Mouse (Mus musculus) small intestine, adult 2 months (tissue): ENCODE data around the gene Pias1.

Experiments used
- CTCF ChIP-seq: fragments of 200-500 bp; IDR thresholded peaks from 2 replicates; pipeline ENCODE4 v1.5.1; 2012; ENCODE audit warnings: low read depth, mild to moderate bottlenecking, control low read depth, inconsistent platforms, low read length, moderate library complexity, mixed read lengths; ENCODE audit not compliant: insufficient replicate concordance, insufficient read length; ENCODE audit errors: extremely low read depth
- POLR2A ChIP-seq: fragments of 200-500 bp; IDR thresholded peaks from 2 replicates; pipeline ENCODE4 v1.6.1; 2012; ENCODE audit warnings: low read depth, mild to moderate bottlenecking, control low read depth, inconsistent platforms, low read length, moderate library complexity

GRCm38 (mm10) chr9:62835705-62836446 is 151.8 kb downstream of the Pias1 start:
- TF ChIP-seq CTCF: no peak
- TF ChIP-seq POLR2A: no peak
